Mouse (Mus musculus) small intestine, adult 2 months (tissue): ENCODE data around the gene Prn.

Source experiments
- CTCF ChIP-seq: fragments of 200-500 bp; IDR thresholded peaks from 2 replicates; pipeline ENCODE4 v1.5.1; 2012; ENCODE audit warnings: low read depth, mild to moderate bottlenecking, control low read depth, inconsistent platforms, low read length, moderate library complexity, mixed read lengths; ENCODE audit not compliant: insufficient replicate concordance, insufficient read length; ENCODE audit errors: extremely low read depth
- POLR2A ChIP-seq: fragments of 200-500 bp; IDR thresholded peaks from 2 replicates; pipeline ENCODE4 v1.6.1; 2012; ENCODE audit warnings: low read depth, mild to moderate bottlenecking, control low read depth, inconsistent platforms, low read length, moderate library complexity

- TF ChIP-seq POLR2A, result no peak
- no peak for TF ChIP-seq CTCF
Observed at GRCm38 (mm10) chr2:131866676-131867075, 43.1 kb upstream of the Prn start.
